Mouse (Mus musculus): ENCODE data around the gene Alg14. TPM values are rescaled to one million over a fixed set of nuclear protein-coding genes. Genes with fewer than 3 reads are reported as not detected.

Alg14 gene
- total and polyA plus RNA-seq, 3 experiments, result 3.2 to 20.1 TPM; not detected in 1

DNA sequence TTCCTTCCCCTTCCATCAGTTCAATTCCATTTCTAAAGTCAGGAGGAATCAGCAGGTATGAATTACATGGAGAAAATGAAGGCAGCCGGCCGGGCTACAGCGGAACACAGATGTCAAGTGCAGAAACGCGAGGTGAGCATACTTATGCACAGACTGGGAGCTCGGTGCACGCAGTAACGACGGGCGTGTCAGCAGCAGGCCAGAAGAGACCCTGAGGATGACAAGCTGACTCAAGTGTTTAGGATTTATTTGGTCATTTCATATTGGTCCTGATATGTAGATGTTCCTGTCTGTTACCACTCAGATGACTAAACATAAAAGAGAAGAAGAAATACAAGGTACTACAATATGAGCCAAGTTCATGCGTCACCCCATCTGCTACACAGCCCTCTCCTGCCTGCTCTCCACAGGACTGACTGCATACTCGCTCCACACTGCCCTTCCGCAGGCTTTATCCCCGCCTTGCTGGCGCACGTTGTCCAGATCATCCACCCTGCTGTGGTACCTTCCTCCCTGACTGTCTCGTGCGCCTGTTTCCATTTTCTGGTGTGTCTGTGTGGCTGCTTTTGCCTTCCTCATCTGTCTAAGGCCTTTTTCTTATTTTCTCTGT lies 63.4 kb downstream of the Alg14 start:
- Histone ChIP-seq H3K27me3 (ENCODE audit: control insufficient read depth in 1 of 2, insufficient read depth in 2 of 2, low read length in 2 of 2) (no peaks in the 10 kb centered on the region), H3K4me1 (ENCODE audit: control insufficient read depth in 1 of 2, insufficient read depth in 2 of 2, low read length in 2 of 2) (no peaks in the 10 kb centered on the region), H3K4me3 (ENCODE audit: control insufficient read depth in 1 of 2, insufficient read depth in 1 of 2, low read depth in 2 of 2, low read length in 2 of 2) (no peak overlapping the region), H3K9me3 (replicated peaks; ENCODE audit: insufficient read depth, low read length) (no peaks in the 10 kb centered on the region), H3K27ac (ENCODE audit: control insufficient read depth, low read depth, low read length) (no peak overlapping the region), H3K36me3 (ENCODE audit: control insufficient read depth in 1 of 2, insufficient read depth in 2 of 2, low read length in 2 of 2) (no peaks in the 10 kb centered on the region), H3K9ac (ENCODE audit: control insufficient read depth, low read depth, low read length, poor library complexity, severe bottlenecking) (no peak overlapping the region), H3K79me2 (ENCODE audit: control insufficient read depth, insufficient read depth, low read length, poor library complexity) (no peaks in the 10 kb centered on the region)
- no peak for DNase-seq (ENCODE audit: low read depth, low spot score)
- TF ChIP-seq ZNF384 (IDR thresholded peaks at IDR 0.05; ENCODE audit: low read depth, low read length) (no peak), ZMIZ1 (IDR thresholded peaks at IDR 0.05; ENCODE audit: low read depth, low read length) (no peak), RCOR1 (IDR thresholded peaks at IDR 0.05; ENCODE audit: low read depth, low read length) (no peak), NELFE (IDR thresholded peaks at IDR 0.05; ENCODE audit: low read depth, low read length) (no peak), ETS1 (IDR thresholded peaks at IDR 0.05; ENCODE audit: low read depth, low read length) (no peak), HCFC1 (IDR thresholded peaks at IDR 0.05; ENCODE audit: low read depth, low read length) (no peak), POLR2AphosphoS5 (IDR thresholded peaks at IDR 0.05; ENCODE audit: borderline replicate concordance, low read depth, low read length) (no peak), MYB (IDR thresholded peaks at IDR 0.05; ENCODE audit: low read depth, low read length) (no peak), TCF12 (IDR thresholded peaks at IDR 0.05; ENCODE audit: low read depth, low read length) (no peak), USF1 (IDR thresholded peaks at IDR 0.05; ENCODE audit: low read depth, low read length) (no peak), GABPA (IDR thresholded peaks at IDR 0.05; ENCODE audit: low read depth, low read length) (no peak), ZC3H11A (IDR thresholded peaks at IDR 0.05; ENCODE audit: low read depth, low read length) (no peak), POLR2AphosphoS2 (IDR thresholded peaks at IDR 0.05; ENCODE audit: low read length) (no peak), MAZ (IDR thresholded peaks at IDR 0.05; ENCODE audit: low read depth, low read length) (no peak), POLR2A (IDR thresholded peaks at IDR 0.05; ENCODE audit: control insufficient read depth in 1 of 2, insufficient read depth in 1 of 2, low read depth in 1 of 2, low read length in 2 of 2, poor library complexity in 1 of 2) (no peak), UBTF (IDR thresholded peaks at IDR 0.05; ENCODE audit: borderline replicate concordance, insufficient read depth, low read depth, low read length) (no peak)

DNA sequence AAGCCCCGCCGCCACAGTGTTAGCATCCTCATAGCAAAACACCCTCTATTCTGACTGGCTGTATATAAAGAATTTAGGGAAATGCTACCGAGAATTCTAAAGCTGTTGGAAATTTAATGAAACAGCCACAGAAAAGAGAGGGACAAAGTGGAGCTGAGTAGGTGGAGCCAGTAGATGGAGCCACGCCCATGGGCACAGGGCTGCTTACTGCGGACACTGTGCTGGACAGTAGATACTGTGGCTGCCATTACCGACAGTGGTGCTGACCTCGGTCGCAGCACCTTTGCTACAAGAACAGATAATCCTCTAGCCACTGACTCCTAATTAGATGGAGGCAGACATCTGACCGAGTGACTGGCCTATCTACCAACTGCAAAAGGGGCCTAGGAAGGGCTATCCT lies 64.0 kb downstream of the Alg14 start:
- no peak overlapping the region for H3K9ac ChIP-seq (ENCODE audit: control insufficient read depth, low read depth, low read length, poor library complexity, severe bottlenecking)
- H3K36me3 ChIP-seq (ENCODE audit: control insufficient read depth in 1 of 2, insufficient read depth in 2 of 2, low read length in 2 of 2), result no peaks in the 10 kb centered on the region
- no peak overlapping the region for H3K4me3 ChIP-seq (ENCODE audit: control insufficient read depth in 1 of 2, insufficient read depth in 1 of 2, low read depth in 2 of 2, low read length in 2 of 2)
- H3K79me2 ChIP-seq (ENCODE audit: control insufficient read depth, insufficient read depth, low read length, poor library complexity), result no peaks in the 10 kb centered on the region
- H3K27me3 ChIP-seq (ENCODE audit: control insufficient read depth in 1 of 2, insufficient read depth in 2 of 2, low read length in 2 of 2), result no peaks in the 10 kb centered on the region
- H3K9me3 ChIP-seq (replicated peaks; ENCODE audit: insufficient read depth, low read length), result no peaks in the 10 kb centered on the region
- no peak overlapping the region for H3K27ac ChIP-seq (ENCODE audit: control insufficient read depth, low read depth, low read length)
- no peak for DNase-seq (ENCODE audit: low read depth, low spot score)
- H3K4me1 ChIP-seq (ENCODE audit: control insufficient read depth in 1 of 2, insufficient read depth in 2 of 2, low read length in 2 of 2), result no peaks in the 10 kb centered on the region
- TF ChIP-seq GABPA (IDR thresholded peaks at IDR 0.05; ENCODE audit: low read depth, low read length), result no peak
